Mouse (Mus musculus) lung, embryonic 14.5 days (tissue): ENCODE data around the gene Skap1. TPM values are rescaled to one million over a fixed set of nuclear protein-coding genes. Genes with fewer than 3 reads are reported as not detected.
A peak's percentile ranks its signal among the peaks of the same experiment; 100 is the strongest.

Source experiments
- ATAC-seq: fragments of 200-750 bp; cut with Nextera tagmentation; 2 replicates; pipeline ENCODE4 v1.8.0; 2017; ENCODE audit warnings: mild to moderate bottlenecking, moderate TSS enrichment, moderate library complexity; ENCODE audit not compliant: insufficient read depth
- DNase-seq: peaks from one replicate; pipeline ENCODE4 v3.0.0-alpha.2; 2015
- H3K27ac ChIP-seq: fragments of 300-500 bp; sonication (generic); 2 replicates; pipeline ENCODE4 v1.5.1; 2014; ENCODE audit warnings: low read depth, mild to moderate bottlenecking, moderate library complexity
- H3K27me3 ChIP-seq: fragments of 300-500 bp; sonication (generic); 2 replicates; pipeline ENCODE4 v1.6.1; 2014; ENCODE audit warnings: low read length, control low read depth; ENCODE audit not compliant: insufficient read depth
- H3K36me3 ChIP-seq: fragments of 300-500 bp; sonication (generic); 2 replicates; pipeline ENCODE4 v1.6.1; 2014; ENCODE audit warnings: control low read depth; ENCODE audit not compliant: insufficient read depth
- H3K4me1 ChIP-seq: fragments of 300-500 bp; sonication (generic); 2 replicates; pipeline ENCODE4 v1.6.1; 2014; ENCODE audit warnings: antibody characterized with exemption, control low read depth; ENCODE audit not compliant: insufficient read depth
- H3K4me2 ChIP-seq: fragments of 300-500 bp; sonication (generic); 2 replicates; pipeline ENCODE4 v1.6.1; 2014; ENCODE audit warnings: mild to moderate bottlenecking
- H3K4me3 ChIP-seq: fragments of 300-500 bp; sonication (generic); 2 replicates; pipeline ENCODE4 v1.5.1; 2014; ENCODE audit warnings: low read depth, low read length
- H3K9ac ChIP-seq: fragments of 300-500 bp; sonication (generic); 2 replicates; pipeline ENCODE4 v1.6.1; 2014
- H3K9me3 ChIP-seq: fragments of 300-500 bp; sonication (generic); 2 replicates; pipeline ENCODE4 v1.6.1; 2016; ENCODE audit warnings: low read depth, low read length, control low read depth
- CTCF ChIP-seq: IDR thresholded peaks from 2 replicates; pipeline ENCODE4 v1.5.1; 2016; ENCODE audit warnings: antibody characterized with exemption, low read depth
- WGBS: fragments of 180-500 bp; shearing (Covaris S2); extraction: QIAGEN DNeasy Blood & Tissue Kit; methylation state at CpG from one replicate; pipeline ENCODE4 v1.1.7; 2014; 5-methylcytosine and 5-hydroxymethylcytosine counted together
- polyA plus RNA-seq: library from polyadenylated mRNA; unstranded; fragments of >200 nt; fragmentation: Nextera tagmentation; extraction: Ambion mirVana; gene quantifications from 2 replicates; pipeline ENCODE4 v1.2.1, GENCODE M21; 2014

The Skap1 gene
- polyA plus RNA-seq, 1 experiment from 2014 or later, result 1.1 TPM

- Histone ChIP-seq H3K4me1 (peaks cover 7% of the 10 kb centered on the region; the same call in 1 of the 2 replicates), H3K9me3 (no peaks in the 10 kb centered on the region), H3K27me3 (no peaks in the 10 kb centered on the region), H3K9ac (no peak overlapping the region), H3K27ac (peak overlapping the region; percentile 89), H3K4me3 (no peak overlapping the region), H3K4me2 (no peak overlapping the region; the same call in 1 of the 2 replicates), H3K36me3 (no peaks in the 10 kb centered on the region)
- no peak for TF ChIP-seq CTCF
- 21% methylated on average over 13 of the region's 13 CpGs for WGBS
- peak; percentile 96 for DNase-seq
- ATAC-seq, result peak; percentile 94
Observed at GRCm38 (mm10) chr11:96531757-96532433, 67.5 kb downstream of the Skap1 start.

DNA sequence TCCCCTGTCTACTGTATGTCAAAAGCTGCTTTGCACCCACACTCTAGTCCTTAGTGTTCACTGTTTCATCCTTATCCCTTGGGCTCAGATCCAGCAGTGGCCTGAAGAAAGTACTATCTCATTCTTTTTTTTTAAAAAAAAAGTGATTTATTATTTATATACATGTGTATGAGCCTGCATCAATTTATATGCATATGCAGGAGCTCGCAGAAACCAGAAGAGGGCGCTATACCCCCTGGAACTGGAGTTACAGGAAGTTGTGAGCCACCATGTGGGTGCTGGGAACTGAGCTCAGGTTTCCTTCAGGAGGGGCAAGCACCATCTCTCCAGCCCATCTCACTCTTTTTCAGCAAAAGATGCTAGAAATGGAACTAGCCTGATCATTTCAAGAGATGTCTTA, 70.1 kb downstream of the Skap1 start:
- DNase-seq, result no peak
- H3K9me3 ChIP-seq, result no peaks in the 10 kb centered on the region
- no peak overlapping the region for H3K4me3 ChIP-seq
- TF ChIP-seq CTCF, result no peak
- H3K27ac ChIP-seq, result no peak overlapping the region
- H3K9ac ChIP-seq, result no peak overlapping the region
- peaks cover 7% of the 10 kb centered on the region; the same call in 1 of the 2 replicates for H3K4me1 ChIP-seq
- H3K36me3 ChIP-seq, result no peaks in the 10 kb centered on the region
- H3K27me3 ChIP-seq, result 0 out of 2 replicates have a peak, but pooled peaks cover 7% of the 10 kb centered on the region
- no peak overlapping the region for H3K4me2 ChIP-seq
- 62% methylated on average over 2 of the region's 2 CpGs for WGBS
- ATAC-seq, result no peak

DNA sequence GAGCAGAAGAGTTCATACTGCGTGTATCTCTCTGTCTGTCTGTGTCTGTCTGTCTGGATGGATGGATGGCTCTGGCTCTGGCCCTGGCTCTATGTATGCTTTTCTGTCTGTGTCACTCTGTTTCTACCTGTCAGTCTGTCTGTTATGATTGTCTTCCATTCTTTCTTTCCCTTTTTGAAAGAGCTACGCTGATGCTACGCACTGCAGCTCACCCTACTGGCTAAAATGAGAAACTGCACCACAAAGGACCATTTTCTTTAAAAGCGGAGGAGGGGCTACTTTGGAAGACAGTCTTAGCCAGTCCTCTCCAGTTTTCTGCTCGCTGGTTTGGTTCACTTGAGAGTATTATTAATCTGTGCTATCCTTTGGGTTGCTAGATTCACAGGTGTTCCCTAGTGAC, 71.8 kb downstream of the Skap1 start:
- no peak for ATAC-seq
- WGBS, result 19% methylated on average over 5 of the region's 5 CpGs

GRCm38 (mm10) chr11:96542003-96542402, 77.6 kb downstream of the Skap1 start:
- no peak for ATAC-seq
- H3K4me2 ChIP-seq, result no peak overlapping the region
- H3K36me3 ChIP-seq, result no peaks in the 10 kb centered on the region
- H3K9me3 ChIP-seq, result no peaks in the 10 kb centered on the region
- DNase-seq, result no peak
- TF ChIP-seq CTCF, result no peak
- 0 out of 2 replicates have a peak, but pooled peaks cover 10% of the 10 kb centered on the region for H3K27me3 ChIP-seq
- H3K4me3 ChIP-seq, result no peak overlapping the region
- H3K27ac ChIP-seq, result no peak overlapping the region
- 63% methylated on average over 7 of the region's 7 CpGs for WGBS
- H3K9ac ChIP-seq, result no peak overlapping the region
- no peaks in the 10 kb centered on the region for H3K4me1 ChIP-seq

More for the DNA sequence above, 71.8 kb downstream of the Skap1 start:
- Histone ChIP-seq H3K4me1 (peaks cover 2% of the 10 kb centered on the region; the same call in 1 of the 2 replicates), H3K27me3 (0 out of 2 replicates have a peak, but pooled peaks cover 10% of the 10 kb centered on the region), H3K36me3 (no peaks in the 10 kb centered on the region), H3K9ac (no peak overlapping the region), H3K4me3 (no peak overlapping the region), H3K9me3 (no peaks in the 10 kb centered on the region), H3K27ac (no peak overlapping the region), H3K4me2 (no peak overlapping the region)
- peak; percentile 92 for DNase-seq
- peak; percentile 93 for TF ChIP-seq CTCF

DNA sequence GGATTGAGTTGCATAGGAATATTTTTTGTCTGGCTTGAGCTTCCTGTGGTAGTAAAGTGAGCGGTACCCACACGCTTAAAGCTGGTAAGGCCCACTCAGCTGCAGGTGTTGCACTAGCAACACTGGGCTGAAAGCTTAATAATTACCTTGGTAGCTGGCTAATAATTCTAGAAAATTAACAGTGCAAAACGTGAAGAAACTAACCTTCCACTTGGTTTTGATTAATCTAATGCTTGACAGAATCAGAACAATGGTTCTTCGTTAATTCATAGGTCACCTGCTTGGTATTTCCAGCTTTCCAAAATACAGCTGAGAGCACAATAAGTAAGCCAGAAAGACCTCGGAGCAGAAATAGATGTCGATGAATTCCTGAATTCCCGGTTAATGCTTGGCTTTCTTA, 78.2 kb downstream of the Skap1 start:
- WGBS, result 68% methylated on average over 7 of the region's 7 CpGs
- no peak for ATAC-seq
- H3K27me3 ChIP-seq, result 0 out of 2 replicates have a peak, but pooled peaks cover 10% of the 10 kb centered on the region

GRCm38 (mm10) chr11:96546428-96546827, 82.0 kb downstream of the Skap1 start:
- Histone ChIP-seq H3K9ac (no peak overlapping the region), H3K27ac (no peak overlapping the region), H3K27me3 (no peaks in the 10 kb centered on the region), H3K4me1 (no peaks in the 10 kb centered on the region), H3K36me3 (no peaks in the 10 kb centered on the region), H3K4me2 (no peak overlapping the region), H3K9me3 (no peaks in the 10 kb centered on the region), H3K4me3 (no peak overlapping the region)
- WGBS, result 48% methylated on average over 8 of the region's 8 CpGs
- no peak for TF ChIP-seq CTCF
- ATAC-seq (no peak), DNase-seq (peak; percentile 44)

More for the DNA sequence above, 78.2 kb downstream of the Skap1 start:
- H3K36me3 ChIP-seq, result no peaks in the 10 kb centered on the region
- no peak for DNase-seq
- no peak overlapping the region for H3K9ac ChIP-seq
- H3K4me3 ChIP-seq, result no peak overlapping the region
- no peak overlapping the region for H3K4me2 ChIP-seq
- no peaks in the 10 kb centered on the region for H3K9me3 ChIP-seq
- no peaks in the 10 kb centered on the region for H3K4me1 ChIP-seq
- no peak overlapping the region for H3K27ac ChIP-seq
- no peak for TF ChIP-seq CTCF

DNA sequence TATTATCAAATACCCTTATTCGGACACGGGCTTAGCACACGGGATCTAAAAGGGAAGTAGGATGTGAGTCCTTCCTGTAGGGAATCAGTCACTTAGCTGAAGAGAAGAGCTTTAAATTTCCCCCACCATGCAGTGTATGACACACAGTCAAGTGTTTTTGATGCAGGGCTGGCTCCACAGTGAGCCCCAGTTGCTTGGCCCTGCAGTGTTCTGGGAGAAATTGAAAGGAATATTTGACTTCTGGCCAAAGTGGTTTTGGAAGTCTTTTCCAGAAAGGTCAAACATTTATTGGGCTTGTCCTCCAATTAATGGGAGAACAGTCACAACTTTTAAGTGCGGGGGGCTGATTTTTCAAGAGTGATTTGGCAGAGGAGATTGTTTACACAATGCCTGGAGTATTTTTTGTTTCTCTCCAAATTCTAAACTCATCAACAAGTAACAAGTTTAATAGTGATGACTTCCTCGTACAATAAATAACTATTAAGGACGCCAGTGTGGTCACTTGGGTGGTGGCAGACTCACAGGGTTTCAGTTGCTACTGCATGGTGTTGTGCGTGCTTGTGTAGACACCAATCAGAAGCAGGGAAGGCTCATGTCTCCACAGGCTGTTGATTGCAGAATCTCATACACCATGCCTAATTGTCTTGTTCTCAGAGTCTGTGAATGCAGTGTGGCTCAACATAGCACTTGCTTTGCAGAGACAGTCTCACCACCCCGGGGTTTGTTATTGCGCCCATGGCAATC, 86.7 kb downstream of the Skap1 start:
- 40% methylated on average over 9 of the region's 9 CpGs for WGBS
- peak; percentile 94 for ATAC-seq
- DNase-seq, result peak; percentile 95
- H3K27ac ChIP-seq, result peak overlapping the region; percentile 54
- H3K27me3 ChIP-seq, result peaks cover 5% of the 10 kb centered on the region; the same call in 1 of the 2 replicates
- TF ChIP-seq CTCF, result no peak
- H3K9ac ChIP-seq, result no peak overlapping the region
- 0 out of 2 replicates have a peak overlapping the region, but pooled peaks have one; percentile 10 for H3K4me2 ChIP-seq
- H3K4me3 ChIP-seq, result no peak overlapping the region
- H3K4me1 ChIP-seq, result no peaks in the 10 kb centered on the region
- H3K9me3 ChIP-seq, result no peaks in the 10 kb centered on the region
- H3K36me3 ChIP-seq, result no peaks in the 10 kb centered on the region
